Comparison of ENCODE assay signal across 17 mouse cellular contexts in the genomic region with DNA sequence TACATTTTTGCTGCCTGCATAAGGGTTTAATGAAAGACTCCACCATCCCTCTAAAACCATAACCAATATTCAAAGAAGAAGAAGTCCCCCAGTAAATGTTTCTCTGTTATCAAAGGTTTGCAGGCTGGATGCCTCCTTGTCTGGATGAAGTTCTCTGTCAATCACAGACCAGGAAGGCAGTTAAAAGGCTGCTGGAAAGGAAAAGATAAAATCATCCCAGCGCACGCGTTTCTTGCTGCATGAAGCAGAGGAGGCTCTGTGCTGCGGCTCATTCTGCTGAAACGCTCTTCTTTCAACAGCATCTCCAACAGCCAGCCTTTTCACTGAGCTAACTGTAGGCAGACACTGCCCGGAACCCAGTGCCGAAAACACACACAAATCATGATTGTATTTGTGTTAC.
DNase-seq lines count a peak whose midpoint lies in the region; ATAC-seq and TF ChIP-seq lines count a peak whose summit lies in the region.
"Had no signal": no experiment of that assay in that cellular context is flagged by ENCODE, and none has a peak within 500 bp of the region (broad histone marks: within the 10 kb centered on the region; RNA-seq: fewer than 3 reads in every experiment).

No protein-coding gene starts in this region.

- no peaks in the 10 kb centered on the region; the same call in 1 of the 2 replicates for H3K9me3 ChIP-seq in heart, embryonic 11.5 days (replicated peaks; ENCODE audit: control insufficient read depth, low read length)
- H3K9me3 ChIP-seq: embryonic facial prominence, embryonic 12.5 days; limb, embryonic 12.5 days had no signal

- H3K4me3 ChIP-seq in heart, embryonic 11.5 days (ENCODE audit: low read depth, low read length) = no peak overlapping the region
- no peak overlapping the region for H3K4me3 ChIP-seq in heart, adult 2 months
- H3K4me3 ChIP-seq in layer of hippocampus, adult 2 months = no peak overlapping the region
- H3K4me3 ChIP-seq: embryonic facial prominence, embryonic 12.5 days; limb, embryonic 12.5 days had no signal

- WGBS in heart, embryonic 11.5 days (ENCODE audit: insufficient replicate concordance) = 35% methylated on average over 7 of the region's 7 CpGs
- 55% methylated on average over 7 of the region's 7 CpGs for WGBS in heart, adult 2 months

- H3K9ac ChIP-seq in heart, embryonic 11.5 days (ENCODE audit: low read depth, low read length) = no peak overlapping the region
- no peak overlapping the region for H3K9ac ChIP-seq in heart, adult 2 months (ENCODE audit: low read depth, low read length)
- H3K9ac ChIP-seq: embryonic facial prominence, embryonic 12.5 days; limb, embryonic 12.5 days had no signal

- no peak for DNase-seq in heart, adult 2 months
- DNase-seq in layer of hippocampus, adult 2 months (ENCODE audit: low spot score in 2 of 2) = no peak
- DNase-seq in layer of hippocampus, postnatal 14 days (ENCODE audit: low spot score in 2 of 2) = no peak
- DNase-seq in brain, embryonic 14.5 days (ENCODE audit: low read depth) = peak; percentile 65
- no peak for DNase-seq in kidney, postnatal 14 days
- no peak for DNase-seq in kidney, adult 18-20 months
- DNase-seq: adrenal gland, postnatal 10 days; cerebellum, postnatal 36 days; kidney, adult 11 months; kidney, postnatal 4 days; right cerebral cortex, postnatal 4 days; thymus, adult 2 months had no signal

- intact Hi-C loops in heart, adult 2 months (cut with DNase I) = no loop called here

- H3K4me1 ChIP-seq in heart, embryonic 11.5 days (ENCODE audit: control insufficient read depth, insufficient read depth, low read length) = peaks cover 6% of the 10 kb centered on the region; the same call in 1 of the 2 replicates
- no peaks in the 10 kb centered on the region for H3K4me1 ChIP-seq in heart, adult 2 months (ENCODE audit: control insufficient read depth, insufficient read depth, low read length)
- H3K4me1 ChIP-seq: limb, embryonic 12.5 days had no signal

- H3K27me3 ChIP-seq in heart, embryonic 11.5 days (ENCODE audit: control insufficient read depth, insufficient read depth, low read length) = no peaks in the 10 kb centered on the region
- H3K27me3 ChIP-seq in heart, adult 2 months (ENCODE audit: control insufficient read depth, insufficient read depth, low read length) = no peaks in the 10 kb centered on the region
- H3K27me3 ChIP-seq: embryonic facial prominence, embryonic 12.5 days; limb, embryonic 12.5 days had no signal

- no peak for TF ChIP-seq EP300 in heart, adult 2 months (IDR thresholded peaks at IDR 0.05; ENCODE audit: insufficient read depth, low read depth, low read length)

- H3K36me3 ChIP-seq in heart, embryonic 11.5 days (ENCODE audit: control insufficient read depth, insufficient read depth, low read length) = no peaks in the 10 kb centered on the region
- no peaks in the 10 kb centered on the region for H3K36me3 ChIP-seq in heart, adult 2 months (ENCODE audit: control insufficient read depth, insufficient read depth, low read length)
- H3K36me3 ChIP-seq: embryonic facial prominence, embryonic 12.5 days; limb, embryonic 12.5 days had no signal

- H3K27ac ChIP-seq in heart, embryonic 11.5 days (ENCODE audit: low read depth, low read length) = no peak overlapping the region
- H3K27ac ChIP-seq in heart, adult 2 months = no peak overlapping the region
- peak overlapping the region; percentile 65 for H3K27ac ChIP-seq in layer of hippocampus, adult 2 months
- H3K27ac ChIP-seq: embryonic facial prominence, embryonic 12.5 days; limb, embryonic 12.5 days had no signal

- H3K79me2 ChIP-seq in heart, adult 2 months (replicated peaks; ENCODE audit: control insufficient read depth, insufficient read depth, low read length) = no peaks in the 10 kb centered on the region

- TF ChIP-seq CTCF in heart, adult 2 months (IDR thresholded peaks at IDR 0.05) = no peak
- TF ChIP-seq CTCF in layer of hippocampus, adult 2 months (conservative IDR thresholded peaks at IDR 0.05) = no peak
- no peak for TF ChIP-seq CTCF in brain, embryonic 14.5 days (IDR thresholded peaks at IDR 0.05; ENCODE audit: borderline replicate concordance, extremely low read depth, insufficient read depth, insufficient read length)

- H3K4me2 ChIP-seq in heart, embryonic 11.5 days = peak overlapping the region; percentile 27
- H3K4me2 ChIP-seq: embryonic facial prominence, embryonic 12.5 days; limb, embryonic 12.5 days had no signal

- TF ChIP-seq POLR2A in heart, adult 2 months (IDR thresholded peaks at IDR 0.05; ENCODE audit: insufficient read depth, low read depth, low read length) = no peak
- no peak for TF ChIP-seq POLR2A in brain, embryonic 14.5 days (IDR thresholded peaks at IDR 0.05; ENCODE audit: borderline replicate concordance, extremely low read depth, insufficient read depth, insufficient read length, poor library complexity, severe bottlenecking)

- no peak for ATAC-seq in heart, embryonic 11.5 days (replicated peaks; ENCODE audit: insufficient number of reproducible peaks, low FRiP score, low TSS enrichment)
- ATAC-seq in megakaryocyte progenitor cell, adult 5-6 weeks (replicated peaks; ENCODE audit: poor library complexity) = peak; percentile 87
- ATAC-seq: lung, postnatal 0 days had no signal
